Mouse (Mus musculus): Measurements from ENCODE around the gene Olfr1105. TPM values are rescaled to one million over a fixed set of nuclear protein-coding genes. Genes with fewer than 3 reads are reported as not detected.

Olfr1105 gene
- not detected for total RNA-seq (2021)
- long read RNA-seq, experiment 1, result 0 reads
- long read RNA-seq, experiment 2, result 0 reads

DNA sequence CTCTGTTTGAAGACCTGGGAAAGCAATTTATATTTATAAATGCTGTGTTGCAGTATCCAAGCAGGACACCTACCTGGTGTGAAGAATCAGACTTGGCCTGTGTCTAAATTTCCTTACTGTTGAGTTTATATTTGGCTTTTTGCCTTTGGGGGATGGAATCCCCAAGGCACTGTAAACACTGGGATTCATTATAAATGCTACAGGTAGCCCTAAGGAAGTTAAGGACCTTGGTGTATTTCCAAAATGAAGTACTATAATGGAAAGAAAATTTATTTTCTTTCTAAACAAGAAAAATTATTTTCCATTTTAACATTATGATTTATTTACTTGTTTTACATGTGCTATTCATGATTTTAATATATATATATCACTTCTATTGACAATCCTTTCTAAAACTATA is at the start of gene Olfr1105:
Olfr1105 (minus strand) TSS at position 101 of the 400 bp plus-strand sequence.
- no peak for DNase-seq

GRCm38 (mm10) chr2:87075717-87076116 is 39.4 kb upstream of the Olfr1105 start, which contains the start of gene Olfr1107:
Gene Olfr1107, minus strand, starts transcription at chr2:87075817.
- DNase-seq, result no peak

DNA sequence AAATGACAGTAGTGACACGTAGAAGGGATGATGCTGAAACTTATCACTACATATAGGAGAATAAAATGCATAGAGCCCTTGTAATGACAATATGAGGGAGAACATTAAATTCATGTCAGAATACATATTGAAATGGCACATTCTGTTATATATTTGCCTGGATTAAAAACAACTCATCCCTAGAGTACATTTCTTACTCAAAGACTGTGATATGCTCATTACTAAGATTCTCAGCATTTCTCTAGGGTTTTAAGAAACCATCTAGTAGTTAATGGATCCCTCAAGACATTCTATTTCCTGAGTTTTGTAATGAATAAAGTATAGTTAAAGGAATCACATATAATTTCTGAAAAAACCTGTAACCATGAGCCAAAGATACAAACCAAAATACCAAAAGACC is 15.8 kb upstream of the Olfr1105 start, which contains the start of gene Olfr1106:
Olfr1106 (minus strand) TSS at position 101 of the 400 bp plus-strand sequence.
- DNase-seq, result no peak

DNA sequence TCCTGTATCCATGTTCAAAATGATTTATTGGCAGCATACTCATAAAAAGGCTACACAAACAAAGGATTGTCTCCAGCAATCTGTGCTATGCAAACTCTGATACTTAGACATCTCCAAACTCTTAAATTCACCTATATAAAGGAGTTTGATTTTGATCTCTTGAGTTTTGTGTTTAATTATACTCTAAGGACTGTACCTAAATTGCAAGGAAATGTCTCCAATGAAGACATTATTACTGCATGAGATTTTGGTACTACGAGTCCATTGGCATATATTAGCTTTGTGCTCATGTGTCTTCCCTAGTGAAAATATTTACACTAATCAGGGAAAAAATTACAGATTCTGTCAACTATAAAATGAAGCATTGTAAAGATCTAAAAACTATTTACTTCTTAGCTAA is 9.4 kb downstream of the Olfr1105 start, which contains the start of gene Olfr1104:
Olfr1104 (minus strand) TSS at position 101 of the 400 bp plus-strand sequence.
- no peak for DNase-seq

- DNase-seq, result no peak
Measured at GRCm38 (mm10) chr2:86998098-86998497, 38.2 kb downstream of the Olfr1105 start, which contains the start of gene Olfr1102. Gene Olfr1102, plus strand, starts transcription at chr2:86998398.

- DNase-seq, result no peak
Measured at GRCm38 (mm10) chr2:86991121-86991520, 45.2 kb downstream of the Olfr1105 start, which contains the start of gene Olfr1101. Gene Olfr1101, minus strand, starts transcription at chr2:86991221.

Other genes starting within 250 kb of the Olfr1105 start
- not detected for gene Olfr141, start 226.5 kb downstream of the Olfr1105 start, total RNA-seq (2021)
- not detected for gene Olfr1094, start 211.9 kb downstream of the Olfr1105 start, total RNA-seq (2021)
- gene Olfr1095, start 184.8 kb downstream of the Olfr1105 start, total RNA-seq (2021), result not detected
- not detected for gene Gm13723, start 161.7 kb downstream of the Olfr1105 start, total RNA-seq (2021)
- not detected for gene Olfr1097, start 144.3 kb downstream of the Olfr1105 start, total RNA-seq (2021)
- not detected for gene Olfr1098, start 112.0 kb downstream of the Olfr1105 start, total RNA-seq (2021)
- not detected for gene Olfr1099, start 75.8 kb downstream of the Olfr1105 start, total RNA-seq (2021)
- gene Olfr1100, start 56.6 kb downstream of the Olfr1105 start, total RNA-seq (2021), result not detected
- gene Olfr1101, start 45.3 kb downstream of the Olfr1105 start, total RNA-seq (2021), result not detected
- not detected for gene Olfr1102, start 38.1 kb downstream of the Olfr1105 start, total RNA-seq (2021)
- not detected for gene Olfr1104, start 9.5 kb downstream of the Olfr1105 start, total RNA-seq (2021)
- gene Olfr1106, start 15.7 kb upstream of the Olfr1105 start, total RNA-seq (2021), result not detected
- gene Olfr1107, start 39.3 kb upstream of the Olfr1105 start, total RNA-seq (2021), result not detected
- gene Olfr1109, start 59.5 kb upstream of the Olfr1105 start, total RNA-seq (2021), result not detected
- gene Olfr259, start 78.0 kb upstream of the Olfr1105 start, total RNA-seq (2021), result not detected
- gene Olfr1110, start 103.8 kb upstream of the Olfr1105 start, total RNA-seq (2021), result not detected
- gene Olfr1111, start 116.1 kb upstream of the Olfr1105 start, total RNA-seq (2021), result not detected
- gene Olfr1112, start 151.3 kb upstream of the Olfr1105 start, total RNA-seq (2021), result not detected
- gene Olfr1113, start 172.4 kb upstream of the Olfr1105 start, total RNA-seq (2021), result not detected
- not detected for gene Olfr1115, start 211.5 kb upstream of the Olfr1105 start, total RNA-seq (2021)
- gene Olfr1116, start 231.0 kb upstream of the Olfr1105 start, total RNA-seq (2021), result not detected